Mouse (Mus musculus): ENCODE data around the gene Daam1.

Gene Daam1

GRCm38 (mm10) chr12:72041238-72041637, 210.4 kb downstream of the Daam1 start:
- DNase-seq (ENCODE audit: low spot score in 2 of 2), result no peak

All from thymus, postnatal 10 days (tissue).